Mouse (Mus musculus) lung, embryonic 14.5 days (tissue): ENCODE results near the gene Tns1. TPM values are rescaled to one million over a fixed set of nuclear protein-coding genes. Genes with fewer than 3 reads are reported as not detected.

Source experiments
- ATAC-seq: fragments of 200-750 bp; cut with Nextera tagmentation; 2 replicates; pipeline ENCODE4 v1.8.0; 2017; ENCODE audit warnings: mild to moderate bottlenecking, moderate TSS enrichment, moderate library complexity; ENCODE audit not compliant: insufficient read depth
- DNase-seq: peaks from one replicate; pipeline ENCODE4 v3.0.0-alpha.2; 2015
- H3K27ac ChIP-seq: fragments of 300-500 bp; sonication (generic); 2 replicates; pipeline ENCODE4 v1.5.1; 2014; ENCODE audit warnings: low read depth, mild to moderate bottlenecking, moderate library complexity
- H3K27me3 ChIP-seq: fragments of 300-500 bp; sonication (generic); 2 replicates; pipeline ENCODE4 v1.6.1; 2014; ENCODE audit warnings: low read length, control low read depth; ENCODE audit not compliant: insufficient read depth
- H3K36me3 ChIP-seq: fragments of 300-500 bp; sonication (generic); 2 replicates; pipeline ENCODE4 v1.6.1; 2014; ENCODE audit warnings: control low read depth; ENCODE audit not compliant: insufficient read depth
- H3K4me1 ChIP-seq: fragments of 300-500 bp; sonication (generic); 2 replicates; pipeline ENCODE4 v1.6.1; 2014; ENCODE audit warnings: antibody characterized with exemption, control low read depth; ENCODE audit not compliant: insufficient read depth
- H3K4me2 ChIP-seq: fragments of 300-500 bp; sonication (generic); 2 replicates; pipeline ENCODE4 v1.6.1; 2014; ENCODE audit warnings: mild to moderate bottlenecking
- H3K4me3 ChIP-seq: fragments of 300-500 bp; sonication (generic); 2 replicates; pipeline ENCODE4 v1.5.1; 2014; ENCODE audit warnings: low read depth, low read length
- H3K9ac ChIP-seq: fragments of 300-500 bp; sonication (generic); 2 replicates; pipeline ENCODE4 v1.6.1; 2014
- H3K9me3 ChIP-seq: fragments of 300-500 bp; sonication (generic); 2 replicates; pipeline ENCODE4 v1.6.1; 2016; ENCODE audit warnings: low read depth, low read length, control low read depth
- CTCF ChIP-seq: IDR thresholded peaks from 2 replicates; pipeline ENCODE4 v1.5.1; 2016; ENCODE audit warnings: antibody characterized with exemption, low read depth
- WGBS: fragments of 180-500 bp; shearing (Covaris S2); extraction: QIAGEN DNeasy Blood & Tissue Kit; methylation state at CpG from one replicate; pipeline ENCODE4 v1.1.7; 2014; 5-methylcytosine and 5-hydroxymethylcytosine counted together
- polyA plus RNA-seq: library from polyadenylated mRNA; unstranded; fragments of >200 nt; fragmentation: Nextera tagmentation; extraction: Ambion mirVana; gene quantifications from 2 replicates; pipeline ENCODE4 v1.2.1, GENCODE M21; 2014

Gene Tns1
- polyA plus RNA-seq, 1 experiment from 2014 or later, result 95.2 TPM

DNA sequence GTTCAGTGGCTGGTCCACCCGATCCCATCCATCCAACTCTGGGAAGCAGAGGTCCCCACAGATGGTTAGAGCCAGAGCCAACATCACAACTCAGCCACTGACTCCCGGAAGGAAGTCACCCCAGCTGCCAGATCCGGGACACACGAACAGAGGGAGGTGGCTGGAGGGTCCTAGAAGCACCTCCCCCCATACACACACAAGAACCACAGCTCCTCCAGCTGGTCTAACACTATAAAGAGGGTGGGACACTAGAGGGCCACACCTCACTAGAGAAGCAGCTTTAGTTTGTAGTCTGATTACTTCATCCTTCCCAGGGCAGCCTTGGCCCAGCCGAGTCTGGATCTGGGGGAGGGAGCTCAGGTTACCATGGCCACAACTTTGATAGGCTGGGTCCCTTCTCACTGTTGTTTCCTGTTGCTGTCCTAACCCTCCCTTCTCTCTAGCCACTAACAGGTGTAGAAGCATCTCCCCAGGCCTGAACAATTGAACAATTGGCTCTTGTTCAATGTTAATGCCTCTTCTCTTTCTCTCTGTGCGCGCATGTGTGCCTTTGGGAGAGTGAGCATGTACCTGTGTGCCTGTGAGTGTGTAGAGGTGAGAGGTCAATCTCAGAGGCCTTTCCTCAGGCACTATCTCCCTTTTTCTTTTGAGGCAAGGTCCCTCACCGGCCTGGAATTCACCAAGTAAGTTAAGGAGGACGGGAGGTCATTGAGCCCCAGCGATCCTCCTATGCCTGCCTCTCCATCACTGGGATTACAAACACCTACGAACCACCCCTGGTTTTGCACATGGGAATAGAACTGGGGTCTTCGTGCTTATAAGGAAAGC, 157.6 kb downstream of the Tns1 start:
- DNase-seq (peak; percentile 67), ATAC-seq (no peak)
- H3K4me2 ChIP-seq, result no peak overlapping the region
- no peaks in the 10 kb centered on the region for H3K9me3 ChIP-seq
- peaks cover 21% of the 10 kb centered on the region; the same call in 1 of the 2 replicates for H3K36me3 ChIP-seq
- H3K4me3 ChIP-seq, result no peak overlapping the region
- H3K27me3 ChIP-seq, result no peaks in the 10 kb centered on the region
- H3K27ac ChIP-seq, result peak overlapping the region; percentile 50; the same call in 1 of the 2 replicates
- H3K4me1 ChIP-seq, result peaks cover 48% of the 10 kb centered on the region
- peak; percentile 48 for TF ChIP-seq CTCF
- no peak overlapping the region for H3K9ac ChIP-seq
- WGBS, result 50% methylated on average over 12 of the region's 12 CpGs

DNA sequence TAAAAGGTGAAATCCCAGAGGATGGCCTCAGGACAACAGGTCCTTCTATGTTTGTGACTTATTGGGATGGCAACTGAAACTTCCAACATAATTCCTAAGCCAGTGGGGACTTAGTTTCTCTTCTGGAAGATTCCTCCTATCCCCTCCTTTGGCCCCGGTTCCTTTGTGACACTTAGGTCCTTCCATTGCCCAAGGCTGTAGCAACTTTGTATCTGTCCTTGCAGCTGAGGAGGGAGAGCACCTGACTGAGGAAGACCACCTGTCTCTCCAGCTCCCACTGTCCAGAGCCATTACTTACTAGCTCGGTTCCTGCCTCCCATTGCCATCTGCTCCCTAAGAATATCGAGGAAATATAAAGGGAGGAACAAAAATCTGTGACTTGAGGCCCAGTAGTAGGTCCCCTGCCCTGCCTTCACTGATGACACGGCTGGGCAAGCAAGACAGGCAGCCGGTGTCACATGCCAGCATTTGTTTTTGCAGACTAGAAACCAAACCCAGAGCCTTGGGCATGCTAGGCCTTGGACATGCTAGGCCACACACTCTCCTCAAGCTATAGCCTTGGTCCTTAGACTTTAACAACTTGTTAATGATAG, 160.0 kb downstream of the Tns1 start:
- Histone ChIP-seq H3K4me1 (peaks cover 44% of the 10 kb centered on the region), H3K27ac (peak overlapping the region; percentile 97), H3K36me3 (peaks cover 22% of the 10 kb centered on the region; the same call in 1 of the 2 replicates), H3K9ac (peak overlapping the region; percentile 32; the same call in 1 of the 2 replicates), H3K4me3 (no peak overlapping the region), H3K4me2 (peak overlapping the region; percentile 61; the same call in 1 of the 2 replicates), H3K9me3 (no peaks in the 10 kb centered on the region), H3K27me3 (no peaks in the 10 kb centered on the region)
- no peak for TF ChIP-seq CTCF
- no peak for DNase-seq
- no peak for ATAC-seq
- 76% methylated on average over 5 of the region's 5 CpGs for WGBS

DNA sequence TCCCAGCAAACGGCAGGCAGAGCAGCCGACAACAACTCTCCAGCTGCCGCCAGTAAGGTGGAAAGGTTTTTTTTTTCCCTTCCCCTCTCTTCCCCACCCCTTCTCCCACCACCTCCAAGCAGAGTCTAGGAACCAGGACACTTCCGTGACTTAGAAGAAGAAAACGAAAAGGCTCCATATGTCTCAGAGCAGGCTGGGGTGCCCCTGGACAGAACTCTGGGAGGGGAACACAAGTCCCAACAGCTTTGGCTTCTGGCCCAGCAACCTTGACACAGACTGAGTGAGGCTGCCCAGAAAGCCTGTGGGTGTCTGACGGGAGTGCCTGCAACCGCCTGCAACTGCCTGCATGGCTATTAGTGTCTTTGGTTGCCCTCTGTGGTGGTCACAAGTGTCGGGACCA, 160.6 kb downstream of the Tns1 start:
- ATAC-seq, result no peak
- peak; percentile 85 for DNase-seq
- Histone ChIP-seq H3K4me2 (peak overlapping the region; percentile 61; the same call in 1 of the 2 replicates), H3K27ac (peak overlapping the region; percentile 97), H3K4me1 (peaks cover 44% of the 10 kb centered on the region), H3K9ac (peak overlapping the region; percentile 32; the same call in 1 of the 2 replicates), H3K36me3 (peaks cover 25% of the 10 kb centered on the region; the same call in 1 of the 2 replicates), H3K27me3 (no peaks in the 10 kb centered on the region), H3K4me3 (no peak overlapping the region), H3K9me3 (no peaks in the 10 kb centered on the region)
- 16% methylated on average over 8 of the region's 8 CpGs for WGBS
- no peak for TF ChIP-seq CTCF

DNA sequence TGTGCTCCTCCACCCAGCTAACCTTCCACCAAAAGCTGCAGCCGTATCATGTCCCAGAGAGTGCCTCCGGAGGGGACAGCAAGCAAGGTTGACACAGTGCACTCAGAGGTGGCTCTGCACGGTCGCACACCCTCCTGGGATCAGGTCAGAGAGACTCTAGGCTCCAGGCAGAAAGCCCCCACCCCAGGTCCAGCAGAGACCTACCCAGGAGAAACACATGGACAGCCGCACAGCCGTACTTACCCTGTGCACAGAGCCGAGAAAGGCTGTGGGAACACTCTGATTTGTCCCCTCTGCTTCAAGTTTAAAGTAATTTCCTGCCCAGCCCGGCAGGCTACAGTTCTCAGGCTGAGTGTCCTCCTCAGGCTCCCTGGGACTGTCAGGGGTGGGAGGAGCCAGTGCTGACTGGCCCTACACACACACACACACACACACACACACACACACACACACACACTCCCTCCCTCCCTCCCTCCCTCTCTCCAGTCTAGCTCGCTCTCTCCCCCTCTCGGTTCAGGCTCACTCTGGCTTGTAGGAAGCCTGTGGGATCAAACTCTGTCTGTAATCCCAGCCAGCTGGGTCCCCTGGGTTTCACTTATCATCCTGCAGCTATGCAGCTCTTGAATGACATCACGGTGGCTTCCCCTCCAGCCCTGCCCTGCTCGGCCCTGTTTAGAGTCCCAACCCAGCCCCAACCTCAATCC, 161.4 kb downstream of the Tns1 start:
- TF ChIP-seq CTCF, result peak; percentile 66
- peak; percentile 89 for ATAC-seq

DNA sequence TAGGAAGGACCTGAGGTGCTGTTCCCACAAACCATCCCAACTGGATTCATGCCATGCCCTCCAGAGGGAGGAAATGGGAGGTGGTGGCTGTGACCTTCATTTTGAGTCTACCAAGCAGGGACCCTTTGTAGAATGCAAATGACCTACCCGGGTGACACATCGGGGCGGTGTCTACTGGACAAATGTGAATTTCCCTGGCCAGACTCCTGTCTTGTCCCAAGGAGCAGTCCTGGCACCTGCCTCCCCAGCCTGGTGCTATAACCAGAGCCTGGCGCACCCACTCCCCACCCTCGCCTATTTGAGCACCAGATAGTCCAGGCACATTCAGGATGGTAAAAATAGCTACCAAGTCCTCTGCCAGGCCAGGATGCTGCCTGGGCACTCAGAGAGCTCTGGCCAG, 162.2 kb downstream of the Tns1 start:
- WGBS, result 88% methylated on average over 5 of the region's 5 CpGs
- DNase-seq (no peak), ATAC-seq (no peak)
- Histone ChIP-seq H3K4me2 (peak overlapping the region; percentile 61), H3K9ac (peak overlapping the region; percentile 50; the same call in 1 of the 2 replicates), H3K36me3 (peaks cover 25% of the 10 kb centered on the region; the same call in 1 of the 2 replicates), H3K27me3 (no peaks in the 10 kb centered on the region), H3K4me1 (peaks cover 44% of the 10 kb centered on the region), H3K4me3 (peak overlapping the region; percentile 33), H3K9me3 (no peaks in the 10 kb centered on the region), H3K27ac (peak overlapping the region; percentile 97; the same call in 1 of the 2 replicates)
- no peak for TF ChIP-seq CTCF

More for the DNA sequence above, 161.4 kb downstream of the Tns1 start:
- Histone ChIP-seq H3K9me3 (no peaks in the 10 kb centered on the region), H3K27me3 (no peaks in the 10 kb centered on the region), H3K9ac (peak overlapping the region; percentile 50), H3K4me1 (peaks cover 42% of the 10 kb centered on the region), H3K4me2 (peak overlapping the region; percentile 61), H3K36me3 (peaks cover 25% of the 10 kb centered on the region; the same call in 1 of the 2 replicates), H3K4me3 (peak overlapping the region; percentile 33), H3K27ac (peak overlapping the region; percentile 97)
- peak; percentile 89 for DNase-seq
- WGBS, result 5% methylated on average over 12 of the region's 12 CpGs

DNA sequence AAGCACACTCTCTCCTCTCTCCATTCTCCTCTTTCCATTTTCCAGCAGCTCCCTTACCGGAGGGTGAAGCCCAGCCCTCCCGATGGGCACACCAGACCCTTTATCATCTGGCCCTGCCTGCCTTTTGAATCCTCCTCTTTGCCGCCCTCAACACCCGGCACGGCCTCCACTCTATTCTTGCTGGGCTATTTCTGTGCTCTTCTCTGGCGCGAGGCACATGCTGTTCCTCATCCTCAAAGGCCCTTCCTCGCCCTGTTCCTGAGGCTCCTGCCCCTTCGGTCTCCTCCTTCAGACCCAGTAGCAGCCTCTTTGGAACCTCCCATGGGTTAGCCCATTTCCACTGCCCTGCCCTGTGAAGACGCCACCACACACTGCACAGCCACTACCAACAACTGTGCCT, 164.5 kb downstream of the Tns1 start:
- DNase-seq (no peak), ATAC-seq (no peak)
- H3K27me3 ChIP-seq, result no peaks in the 10 kb centered on the region
- H3K36me3 ChIP-seq, result peaks cover 25% of the 10 kb centered on the region; the same call in 1 of the 2 replicates
- no peak overlapping the region for H3K4me2 ChIP-seq
- no peak for TF ChIP-seq CTCF
- no peak overlapping the region for H3K27ac ChIP-seq
- H3K4me3 ChIP-seq, result no peak overlapping the region
- no peaks in the 10 kb centered on the region for H3K9me3 ChIP-seq
- WGBS, result 85% methylated on average over 10 of the region's 10 CpGs
- no peak overlapping the region for H3K9ac ChIP-seq
- peaks cover 52% of the 10 kb centered on the region for H3K4me1 ChIP-seq
